Mouse (Mus musculus) adipocyte (in vitro differentiated cells): ENCODE measurements around the gene Psmg4.
A peak's percentile ranks its signal among the peaks of the same experiment; 100 is the strongest.

Experiments used
- DNase-seq: peaks from one replicate; pipeline ENCODE4 v3.0.0-alpha.2; 2016; ENCODE audit warnings: low spot score

Psmg4 gene

GRCm38 (mm10) chr13:34205216-34205615 is 42.5 kb downstream of the Psmg4 start:
- DNase-seq = peak; percentile 81

GRCm38 (mm10) chr13:34207714-34208470 is 45.1 kb downstream of the Psmg4 start:
- DNase-seq = no peak

DNA sequence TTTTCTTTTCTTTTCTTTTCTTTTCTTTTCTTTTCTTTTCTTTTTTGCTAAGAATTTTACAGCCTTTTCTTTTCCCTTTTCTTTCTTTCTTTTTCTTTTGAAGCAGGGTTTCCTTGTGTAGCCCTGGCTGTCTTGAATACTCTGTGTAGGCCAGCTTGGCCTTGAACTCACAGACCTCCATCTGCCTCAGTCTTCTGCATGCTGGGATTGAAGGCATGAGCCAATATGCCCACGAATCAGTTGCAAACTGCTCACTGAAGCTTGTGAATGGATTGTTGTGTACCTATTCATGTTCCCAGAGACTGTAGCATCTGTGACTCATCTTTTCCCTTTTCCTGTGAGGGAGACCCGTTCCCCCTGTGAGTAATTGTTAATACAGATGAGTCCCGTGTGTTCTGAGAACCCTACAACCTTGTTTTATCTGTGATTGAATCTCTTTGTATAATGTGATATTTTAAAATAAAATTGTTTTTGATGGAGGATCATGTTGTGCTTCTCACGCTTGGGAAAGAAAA is 48.6 kb downstream of the Psmg4 start:
- no peak for DNase-seq

GRCm38 (mm10) chr13:34212735-34213212 is 50.0 kb downstream of the Psmg4 start:
- no peak for DNase-seq

DNA sequence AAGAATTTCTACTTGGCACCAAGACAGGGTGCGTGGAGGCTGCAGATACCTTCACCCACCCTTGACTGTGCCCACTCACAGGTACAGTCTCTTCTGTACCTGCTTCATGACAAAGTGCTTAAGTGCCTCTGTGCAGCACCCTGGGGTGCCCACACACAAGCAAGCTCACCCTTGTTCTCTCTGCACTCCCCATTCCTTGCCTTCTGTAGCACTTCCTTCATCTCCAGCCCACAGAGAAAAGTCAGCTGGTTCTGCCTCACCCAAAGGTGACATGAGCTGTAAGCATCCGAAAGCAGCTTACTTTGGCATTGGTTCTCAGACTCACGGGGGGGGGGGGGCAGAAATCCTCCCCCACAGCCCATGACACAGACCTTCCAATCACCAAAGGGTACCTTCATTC is 52.1 kb downstream of the Psmg4 start:
- DNase-seq = no peak

- DNase-seq = no peak
Observed at GRCm38 (mm10) chr13:34218776-34219175, 56.0 kb downstream of the Psmg4 start.

GRCm38 (mm10) chr13:34219728-34220127 is 57.0 kb downstream of the Psmg4 start:
- no peak for DNase-seq

GRCm38 (mm10) chr13:34222985-34223384 is 60.2 kb downstream of the Psmg4 start:
- peak; percentile 84 for DNase-seq

GRCm38 (mm10) chr13:34226940-34227339 is 64.2 kb downstream of the Psmg4 start:
- no peak for DNase-seq
